Mouse (Mus musculus) hematopoietic stem cell, adult 5-6 weeks (primary cell): ENCODE data around the gene Dennd5a. TPM values are rescaled to one million over a fixed set of nuclear protein-coding genes. Genes with fewer than 3 reads are reported as not detected.
A peak's percentile ranks its signal among the peaks of the same experiment; 100 is the strongest.

ENCODE experiments used
- ATAC-seq, 2 experiments: fragments of 125-278 bp in 1 of 2; replicated peaks in 1 of 2; 2 replicates each; pipeline ENCODE4 v1.8.0; 2016 to 2017; ENCODE audit warnings: inconsistent platforms in 2 of 2, mild to moderate bottlenecking in 2 of 2, moderate number of reproducible peaks in 2 of 2, low read depth in 1 of 2, moderate TSS enrichment in 1 of 2; ENCODE audit not compliant: low FRiP score in 2 of 2, poor library complexity in 2 of 2, severe bottlenecking in 2 of 2, insufficient read depth in 1 of 2, low TSS enrichment in 1 of 2
- total RNA-seq: library from RNA; stranded (forward); fragments of 172-1452, 232-1000 nt; gene quantifications from 2 replicates; pipeline ENCODE4 v1.2.3, GENCODE M21; 2017

The Dennd5a gene
- total RNA-seq, 1 experiment from 2014 or later: 90.5 TPM

- no peak for ATAC-seq
These were observed 9.3 kb upstream of the Dennd5a start for GRCm38 (mm10) chr7:109969542-109969941.

DNA sequence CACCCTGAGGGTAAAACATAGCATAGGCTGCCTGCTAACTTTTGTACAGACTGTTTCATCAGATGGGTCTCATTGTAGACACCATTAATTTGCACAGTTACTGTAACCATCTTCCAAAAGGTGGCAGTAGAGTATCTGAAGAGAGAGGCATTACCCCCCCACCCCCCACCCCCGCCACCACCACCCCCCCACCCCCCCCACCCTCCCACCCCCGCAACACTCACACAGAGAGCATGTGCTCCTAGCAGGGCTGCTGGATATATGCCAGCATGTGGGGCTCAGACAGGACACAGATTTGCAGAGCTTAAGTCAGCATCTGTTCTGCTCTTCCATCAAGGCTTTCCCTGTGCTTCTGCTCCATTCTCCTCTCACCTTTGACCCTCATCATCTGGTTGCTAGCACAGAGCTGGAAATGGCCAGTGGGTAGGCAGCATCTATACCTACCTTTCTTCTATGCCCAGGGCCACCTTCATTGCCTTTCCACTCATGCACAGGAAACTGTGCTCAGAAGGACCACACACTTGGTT lies 8.7 kb upstream of the Dennd5a start:
- no peak for ATAC-seq

DNA sequence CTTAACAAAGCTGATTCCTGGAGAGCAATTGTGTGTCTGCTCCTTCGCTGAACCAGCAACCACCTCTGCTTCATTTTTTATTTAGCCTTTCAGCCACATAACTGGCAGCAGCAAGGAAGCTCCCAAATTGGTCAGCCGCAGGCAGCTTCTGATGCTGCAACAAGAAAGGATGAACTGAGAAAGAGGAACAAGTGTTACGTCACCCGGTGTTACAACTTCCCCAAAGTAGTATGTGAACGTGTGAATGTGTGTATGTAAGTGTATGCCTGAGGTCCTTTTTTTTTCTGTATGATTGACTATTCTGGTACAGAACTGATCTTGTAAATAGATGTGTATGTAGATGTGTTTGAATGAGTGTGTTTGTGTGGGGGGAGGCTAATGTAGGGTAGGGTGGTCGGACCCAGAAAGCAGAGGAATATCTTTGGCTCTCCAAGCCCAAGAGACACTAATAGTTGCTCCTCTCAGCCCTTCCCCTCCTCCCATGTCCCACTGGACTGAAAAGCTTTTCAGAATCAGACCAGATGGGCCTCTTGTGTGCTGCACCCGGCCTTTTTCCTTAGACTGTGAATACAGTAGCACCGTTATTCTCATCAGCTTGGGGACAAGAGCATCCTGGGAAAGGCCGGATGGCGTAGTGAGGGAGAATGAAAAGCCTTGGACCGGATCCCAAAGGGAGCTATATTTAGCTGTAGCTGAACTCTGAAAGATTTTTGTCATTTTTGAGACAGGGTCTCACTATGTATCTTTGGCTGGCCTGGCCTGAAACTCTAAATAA lies 7.7 kb upstream of the Dennd5a start:
- ATAC-seq: peak; percentile 87 to 99

- no peak for ATAC-seq
These were observed 5.4 kb upstream of the Dennd5a start for GRCm38 (mm10) chr7:109965658-109966057.

DNA sequence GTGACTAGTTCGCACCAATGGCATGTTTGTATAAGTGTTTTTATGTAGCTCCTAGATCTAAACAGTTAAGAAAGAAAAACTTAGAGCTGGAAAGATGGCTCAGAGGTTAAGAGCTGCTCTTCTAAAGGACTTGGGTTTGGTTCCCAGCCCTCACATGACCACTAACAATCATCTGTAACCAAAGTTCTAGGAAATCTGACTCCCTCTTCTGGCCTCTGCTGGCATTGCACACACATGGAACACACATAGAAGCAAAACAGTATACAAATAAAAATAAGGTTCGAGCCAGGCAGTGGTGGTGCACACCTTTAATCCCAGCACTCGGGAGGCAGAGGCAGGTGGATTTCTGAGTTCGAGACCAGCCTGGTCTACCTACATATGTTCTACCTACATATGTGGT lies 3.4 kb upstream of the Dennd5a start:
- ATAC-seq: no peak

GRCm38 (mm10) chr7:109962596-109962995 lies 2.3 kb upstream of the Dennd5a start:
- ATAC-seq: no peak

DNA sequence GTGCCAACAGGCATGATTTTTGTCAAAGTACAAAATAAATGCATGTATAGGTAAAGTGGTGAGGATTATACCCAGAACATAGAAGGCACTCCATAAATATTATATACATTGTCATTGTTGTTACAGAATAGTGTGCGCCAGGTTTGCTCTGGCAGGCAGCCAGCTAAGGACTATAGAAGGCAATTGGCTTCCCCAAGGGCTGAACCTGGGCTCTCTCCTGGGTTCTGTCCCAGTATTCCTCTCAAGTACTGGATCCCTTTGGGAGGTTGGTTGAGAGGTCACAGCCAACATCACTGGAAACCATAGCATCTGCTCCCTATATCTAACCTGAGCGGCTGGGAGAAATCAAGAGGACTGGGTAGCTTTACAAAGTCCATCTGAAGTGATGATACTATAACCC lies 1.3 kb upstream of the Dennd5a start:
- ATAC-seq: no peak

- no peak; a peak in 1 of 4 replicates for ATAC-seq
These were observed 414 bp upstream of the Dennd5a start for GRCm38 (mm10) chr7:109960613-109961154.

DNA sequence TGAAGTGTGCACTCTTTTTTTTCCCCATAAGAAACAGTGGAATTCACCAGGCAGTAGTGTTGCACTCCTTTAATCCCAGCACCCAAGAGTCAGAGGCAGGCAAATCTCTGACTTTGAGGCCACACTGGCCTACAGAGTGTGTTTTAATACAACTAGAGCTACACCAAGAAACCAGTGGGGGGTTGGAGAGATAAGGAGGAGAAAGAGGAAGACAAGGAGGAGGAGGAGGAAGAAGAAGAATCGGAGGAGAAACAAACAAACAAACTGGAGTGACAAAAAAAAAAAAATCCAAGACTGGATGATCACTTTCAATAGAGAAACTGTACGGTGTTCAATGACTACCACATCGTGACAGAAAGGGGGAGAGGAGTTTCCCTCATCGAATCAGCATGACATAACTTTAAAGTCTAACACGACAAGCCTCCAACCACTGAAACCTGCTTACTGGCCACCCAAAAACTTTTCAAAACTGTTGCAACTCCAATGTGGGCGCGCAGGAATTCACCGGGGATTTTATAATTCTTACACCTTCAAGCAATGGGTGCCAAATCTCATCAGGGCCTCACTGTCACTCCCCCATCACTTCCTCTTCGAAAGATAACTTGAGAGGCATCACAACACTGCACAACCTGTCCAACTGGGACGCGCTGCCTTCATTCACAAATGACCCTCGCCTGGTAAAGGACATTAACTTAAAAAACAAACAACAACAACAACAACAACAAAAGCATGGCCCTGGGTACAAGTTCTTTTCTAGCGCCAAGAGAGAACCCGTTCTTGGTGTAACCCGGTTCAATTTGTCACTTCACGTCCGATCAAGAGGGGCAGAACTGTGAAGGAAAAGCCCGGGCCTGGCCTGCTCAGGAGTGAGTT lies 1.2 kb downstream of the Dennd5a start:
- ATAC-seq: peak; percentile 9 to 22; a peak in 2 of 4 replicates

DNA sequence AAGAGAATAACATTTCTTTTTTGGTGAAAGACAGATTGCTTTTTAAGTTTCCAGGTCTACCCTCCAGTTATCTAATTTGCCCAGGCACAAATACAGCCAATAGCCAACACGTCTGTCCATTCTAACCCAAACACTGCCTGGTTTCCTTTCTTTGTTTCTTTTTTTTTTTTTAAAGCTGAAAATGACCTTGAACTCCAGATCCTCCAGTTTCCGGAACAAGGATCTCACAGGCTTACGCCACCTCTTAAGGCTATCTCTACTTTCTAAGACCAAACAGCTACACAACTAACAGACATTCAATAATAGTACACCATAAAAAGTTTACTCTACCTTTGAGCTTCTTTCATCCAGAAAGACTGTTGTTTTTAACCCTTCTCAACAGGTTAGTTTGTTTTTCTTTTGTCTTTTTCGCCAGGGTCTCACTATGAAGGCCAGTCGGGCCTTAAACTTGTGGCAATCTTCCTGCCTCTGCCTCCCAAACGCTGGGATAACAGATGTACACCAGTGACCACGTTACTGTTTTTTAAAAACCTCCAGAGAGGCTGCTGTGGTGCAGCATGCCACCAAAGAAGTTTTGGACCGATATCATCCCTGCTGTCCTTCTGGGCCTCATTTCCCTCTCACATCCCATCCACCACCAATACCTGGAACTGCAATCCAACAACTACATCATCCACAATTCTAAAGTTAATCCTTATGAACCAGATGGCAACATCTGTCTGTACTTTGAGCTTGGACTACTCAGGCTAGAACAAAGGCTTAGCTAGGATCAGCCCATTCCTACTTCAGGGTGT lies 2.1 kb downstream of the Dennd5a start:
- no peak for ATAC-seq

GRCm38 (mm10) chr7:109954622-109955401 lies 5.5 kb downstream of the Dennd5a start:
- no peak for ATAC-seq

- ATAC-seq: no peak
These were observed 9.0 kb downstream of the Dennd5a start for GRCm38 (mm10) chr7:109951297-109951696.

GRCm38 (mm10) chr7:109944421-109945034 lies 15.7 kb downstream of the Dennd5a start:
- no peak for ATAC-seq

GRCm38 (mm10) chr7:109929628-109930027 lies 30.6 kb downstream of the Dennd5a start:
- ATAC-seq: no peak

GRCm38 (mm10) chr7:109928365-109928764 lies 31.9 kb downstream of the Dennd5a start:
- no peak for ATAC-seq

GRCm38 (mm10) chr7:109924965-109925364 lies 35.3 kb downstream of the Dennd5a start:
- ATAC-seq: no peak
